Mouse (Mus musculus) urinary bladder, postnatal 25 days (tissue): ENCODE measurements around the gene Lrrc2.

Source experiments
- DNase-seq: peaks from one replicate; pipeline ENCODE4 v3.0.0; 2022; ENCODE audit warnings: low spot score

Lrrc2 gene

DNA sequence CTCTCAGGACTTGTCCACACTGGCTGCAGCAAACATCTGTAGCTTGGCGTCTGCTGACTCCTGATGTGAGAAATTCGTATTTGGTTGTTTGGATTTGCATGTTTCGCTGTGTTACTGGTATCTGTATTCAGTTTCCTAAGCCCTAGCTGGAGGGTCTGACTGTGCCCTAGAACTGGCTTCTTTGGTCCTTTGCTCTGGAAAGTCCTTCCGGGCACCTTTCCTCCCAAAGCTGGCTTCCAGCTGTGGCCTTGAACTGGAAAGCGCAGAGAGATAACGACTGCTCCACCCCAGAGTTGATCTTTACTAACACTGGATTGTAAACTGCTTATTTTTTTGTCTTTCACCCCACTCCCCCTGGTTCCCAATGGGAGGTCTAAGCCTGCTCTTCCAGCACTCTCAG, 3.4 kb upstream of the Lrrc2 start:
- no peak for DNase-seq

DNA sequence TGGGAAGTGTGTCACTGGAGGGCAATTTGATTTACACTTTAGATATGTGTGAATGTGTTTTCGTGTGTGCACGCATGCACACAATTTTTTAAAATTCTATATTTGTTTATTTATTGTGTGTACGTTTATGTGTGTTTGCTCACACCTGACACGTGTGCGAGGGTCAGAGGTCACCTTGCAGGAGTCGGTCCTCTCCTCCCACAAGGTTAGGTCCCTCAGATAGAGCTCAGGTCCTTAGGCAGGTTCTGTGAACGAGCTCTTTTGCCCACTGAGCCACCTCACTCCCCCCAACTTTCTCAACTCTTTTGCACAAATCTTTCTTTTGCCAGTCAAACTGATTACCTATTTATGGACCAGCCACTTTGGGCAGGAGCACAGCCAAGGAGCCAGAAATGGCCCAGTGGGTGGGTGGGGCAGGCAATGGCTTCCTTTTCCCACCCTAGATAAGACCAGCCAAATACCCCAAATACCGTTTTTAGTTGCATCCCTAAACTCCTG, 2.5 kb upstream of the Lrrc2 start:
- DNase-seq: no peak

DNA sequence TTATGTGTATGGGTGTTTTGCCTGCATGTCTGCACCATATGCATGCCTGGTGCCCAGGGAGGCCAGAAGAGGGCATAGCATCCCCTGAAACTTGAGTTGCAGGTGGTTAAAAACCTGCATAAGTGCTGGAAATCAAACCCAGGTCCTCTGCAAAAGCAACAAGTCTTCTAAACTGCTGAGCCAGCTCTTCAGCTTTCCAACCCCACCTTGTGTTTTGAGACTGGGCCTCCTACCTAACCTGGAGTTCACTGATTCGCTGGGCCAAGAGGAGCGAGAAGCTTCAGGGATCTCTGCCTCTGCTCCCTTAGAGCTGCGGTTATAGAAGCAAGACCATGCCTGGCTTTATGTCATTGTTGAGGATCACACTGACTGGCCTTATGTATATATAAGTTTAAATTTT, 1.2 kb upstream of the Lrrc2 start:
- no peak for DNase-seq

DNA sequence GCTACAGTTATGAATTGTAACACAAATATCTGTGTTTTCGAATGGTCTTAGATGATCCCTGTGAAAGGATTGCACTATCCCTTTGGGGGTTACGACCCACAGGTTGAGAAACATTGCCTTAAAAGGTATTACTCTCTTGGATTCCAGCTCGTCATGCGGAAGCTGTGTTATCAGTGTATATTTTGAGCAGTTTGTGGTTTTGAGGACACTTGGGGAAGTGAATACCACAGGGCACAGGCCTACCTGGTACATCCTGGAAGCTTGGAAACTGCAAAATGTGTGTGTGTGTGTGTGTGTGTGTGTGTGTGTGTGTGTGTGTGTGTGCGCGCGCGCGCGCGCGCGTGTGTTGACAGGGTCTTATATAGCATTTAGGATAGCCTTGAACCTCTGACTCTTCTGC, 521 bp downstream of the Lrrc2 start:
- DNase-seq: no peak

DNA sequence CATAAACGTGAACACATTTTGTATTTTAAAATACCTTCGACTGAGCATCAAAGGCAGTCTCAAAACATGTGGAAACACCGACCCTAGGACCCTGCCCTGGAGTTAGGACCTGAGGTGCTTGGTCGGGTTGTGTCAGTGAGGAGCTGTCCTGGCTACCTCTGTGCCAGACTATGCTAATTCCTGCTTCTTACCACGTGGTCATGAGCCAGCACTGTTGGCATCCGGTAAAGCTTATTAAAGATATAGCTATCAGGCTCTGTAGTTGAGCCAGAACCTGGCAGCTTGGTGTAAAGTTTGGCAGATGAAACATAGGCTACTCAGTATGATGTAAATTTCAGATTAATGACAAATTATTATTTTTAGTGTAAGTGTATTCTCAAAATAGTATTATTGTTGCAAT, 1.1 kb downstream of the Lrrc2 start:
- DNase-seq: no peak

DNA sequence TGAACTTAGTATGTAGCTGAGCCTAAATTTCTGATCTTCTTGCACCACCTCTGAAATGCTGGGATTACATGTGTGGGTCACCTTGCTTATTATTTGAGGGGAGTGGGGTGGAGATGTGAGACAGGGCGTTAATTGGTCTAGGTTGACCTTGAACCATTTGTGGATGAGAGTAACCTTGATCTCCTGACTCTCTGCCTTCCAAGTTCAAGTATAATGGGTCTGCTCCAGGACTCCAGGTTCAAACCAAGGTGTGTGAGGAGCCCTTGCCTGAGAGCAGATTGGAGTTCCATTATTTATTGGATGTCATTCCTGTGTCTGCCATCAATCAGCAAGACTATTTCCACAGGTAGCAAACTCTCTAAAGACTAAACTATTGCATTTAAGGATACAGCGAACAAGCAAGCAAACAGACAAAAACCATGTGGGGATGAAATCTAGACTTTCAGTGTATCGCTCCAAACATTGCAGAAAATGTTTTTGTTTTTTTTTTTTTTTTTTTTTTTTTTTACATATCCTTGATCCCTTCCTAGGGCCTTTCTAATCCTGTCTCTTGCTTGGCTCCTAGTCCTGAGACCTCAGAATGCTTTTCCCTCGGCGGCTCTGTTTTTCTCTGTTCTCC, 1.7 kb downstream of the Lrrc2 start:
- no peak for DNase-seq

DNA sequence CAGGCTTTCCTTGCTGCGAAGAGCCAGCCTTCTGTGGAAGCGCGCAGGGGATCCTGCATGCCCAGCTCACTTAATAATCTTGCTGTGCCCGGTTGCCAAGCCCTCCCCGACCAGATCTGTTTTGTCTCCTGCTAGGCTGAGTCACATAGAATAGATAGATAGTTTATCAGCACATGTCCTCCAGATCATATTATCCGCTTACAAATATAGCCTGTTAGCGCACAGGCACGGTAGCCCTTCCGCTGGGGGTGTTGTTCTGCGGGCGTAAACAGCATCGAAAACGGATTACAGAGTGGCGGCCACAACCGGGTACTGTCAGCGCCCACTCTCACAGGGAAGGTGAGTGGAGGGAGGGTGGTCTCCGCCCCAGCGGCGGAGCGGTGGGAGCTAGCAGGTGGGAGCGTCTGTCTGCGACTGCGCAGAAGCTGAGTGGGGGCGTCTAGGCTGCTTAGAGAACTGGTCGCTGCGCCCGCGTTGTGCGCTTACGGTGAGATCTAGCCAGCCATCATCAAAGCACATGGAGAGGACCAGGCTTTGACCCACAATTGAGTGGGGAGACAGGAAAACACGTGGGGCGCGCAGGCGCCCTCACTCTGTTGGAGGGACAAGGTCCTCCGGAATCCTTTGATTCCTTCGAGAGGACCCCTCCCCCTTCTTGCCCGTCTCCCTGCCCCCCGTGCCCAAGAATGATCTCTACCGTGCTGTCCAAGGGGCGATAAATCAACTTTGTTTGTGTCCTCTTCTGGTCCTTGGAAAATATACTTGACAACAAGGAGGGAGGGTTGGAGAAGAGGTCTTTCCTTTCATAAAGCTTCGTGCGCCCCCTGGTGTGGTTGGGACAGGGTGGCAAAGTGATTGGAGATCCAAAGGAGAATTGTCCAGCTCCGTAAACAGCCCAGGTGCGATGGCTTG, 2.5 kb downstream of the Lrrc2 start:
- peak; percentile 40 for DNase-seq

DNA sequence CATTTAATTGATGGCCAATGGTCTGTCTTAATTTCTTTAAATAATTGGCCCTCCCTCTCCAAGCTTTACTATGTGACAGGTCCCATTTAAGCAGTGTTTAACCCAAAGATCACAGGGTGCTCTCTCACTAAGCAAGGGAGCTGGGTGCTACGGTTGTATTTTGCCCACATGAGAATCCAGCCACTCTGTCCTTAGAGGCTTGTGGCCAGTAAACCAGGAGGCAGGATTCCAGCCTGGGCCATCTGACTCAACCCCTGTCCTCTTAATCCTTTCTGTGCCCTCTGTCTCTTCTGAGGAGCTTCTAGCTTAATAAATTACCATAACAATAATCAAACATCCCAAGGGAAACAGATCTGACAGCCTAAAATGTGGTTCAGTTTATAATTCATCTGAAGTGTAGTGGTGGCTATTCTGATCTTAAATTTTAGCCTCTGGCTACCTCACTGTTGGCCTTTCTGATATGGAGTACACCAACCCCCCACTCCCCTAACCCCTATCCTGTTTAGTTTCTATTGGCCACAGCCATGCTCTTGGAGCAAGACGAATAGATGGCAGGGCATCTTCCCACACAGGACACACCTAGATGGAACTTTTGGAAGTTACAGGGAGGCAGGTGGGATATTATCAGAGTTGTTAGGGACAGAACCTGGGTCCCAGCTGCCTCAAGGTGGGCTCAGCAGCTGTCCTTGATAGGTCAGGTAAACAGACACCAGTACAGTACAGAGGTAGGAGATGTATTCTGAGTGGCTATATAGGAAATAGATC, 3.5 kb downstream of the Lrrc2 start:
- no peak for DNase-seq

DNA sequence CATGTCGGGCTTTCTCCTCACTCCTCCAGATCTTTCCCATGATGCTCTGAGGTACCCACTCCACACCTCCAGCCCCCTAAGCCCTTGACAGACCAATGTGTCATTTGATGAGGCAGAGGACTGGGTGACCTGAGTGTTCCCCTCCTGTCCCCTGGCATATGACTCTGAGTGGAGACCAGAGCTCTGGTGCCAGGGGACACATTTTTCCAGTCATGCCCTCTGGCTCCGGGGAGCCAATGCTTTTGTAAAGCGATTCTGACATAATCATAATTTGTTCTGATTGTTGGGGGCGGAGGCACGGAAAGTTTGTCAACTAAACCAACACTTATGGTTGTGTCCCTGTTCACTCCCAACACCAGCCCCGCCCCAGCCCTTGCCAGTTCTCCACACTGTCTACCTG, 4.6 kb downstream of the Lrrc2 start:
- DNase-seq: no peak

DNA sequence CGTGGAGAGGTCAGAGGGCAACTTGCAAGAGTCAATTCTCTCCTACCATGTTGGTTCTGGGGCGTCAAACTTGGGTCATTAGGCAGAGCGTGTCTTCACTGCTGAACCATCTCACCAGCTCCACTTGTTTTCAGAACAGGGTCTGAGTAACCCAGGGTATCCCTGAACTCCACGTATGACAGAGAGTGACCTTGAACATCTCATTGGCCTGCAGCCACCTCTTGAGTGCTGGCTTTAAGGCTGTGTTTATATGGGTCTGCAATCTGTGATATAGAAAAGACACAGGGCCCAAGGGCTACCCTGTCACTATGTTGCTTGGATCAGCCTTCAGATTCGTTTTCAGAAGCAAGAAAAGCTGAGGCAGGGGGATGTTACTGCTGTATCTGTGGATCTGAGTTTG, 8.3 kb downstream of the Lrrc2 start:
- DNase-seq: no peak

DNA sequence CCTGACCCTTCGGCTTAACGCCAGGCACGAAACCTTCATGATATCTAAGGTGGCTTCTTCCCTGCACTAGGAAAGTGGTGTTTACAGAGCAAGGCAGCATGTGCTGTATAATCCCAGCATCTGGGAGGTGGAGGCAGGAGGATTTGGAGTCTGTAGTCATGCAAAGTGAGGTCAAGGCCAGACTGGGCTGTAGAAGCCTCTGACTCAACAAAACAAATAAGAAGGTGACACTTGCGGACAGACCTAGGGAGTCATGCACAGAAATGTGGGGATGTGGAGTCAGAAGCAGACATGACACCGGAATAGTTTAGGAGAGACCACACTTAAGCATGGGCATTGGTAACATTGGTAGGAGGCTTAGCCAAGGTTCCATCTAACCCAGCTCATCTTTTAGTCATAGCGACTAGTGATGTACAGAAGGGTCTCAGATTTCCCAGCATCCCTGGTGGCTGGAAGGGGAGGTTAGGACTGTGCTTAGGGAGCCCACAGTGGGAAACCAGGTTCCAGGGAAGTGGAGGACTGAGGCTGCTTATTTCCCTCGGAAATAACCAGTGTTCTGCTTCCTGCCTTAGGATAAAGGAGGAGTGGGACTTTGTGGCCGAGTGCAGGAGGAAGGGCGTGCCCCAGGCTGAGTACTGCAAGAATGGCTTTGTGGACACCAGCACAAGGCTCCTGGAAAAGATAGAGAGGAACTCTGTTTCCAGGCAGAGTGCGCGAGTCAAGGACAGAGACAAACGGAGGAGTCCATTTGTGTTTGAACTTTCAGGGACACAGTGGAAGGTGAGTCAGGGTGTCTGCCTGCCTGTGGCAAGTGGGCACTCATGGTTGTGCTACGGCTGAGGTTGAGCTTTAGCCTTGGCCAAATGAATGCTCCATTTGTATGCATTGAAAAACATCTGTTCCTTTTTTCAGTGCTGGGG, 9.1 kb downstream of the Lrrc2 start:
- no peak for DNase-seq

DNA sequence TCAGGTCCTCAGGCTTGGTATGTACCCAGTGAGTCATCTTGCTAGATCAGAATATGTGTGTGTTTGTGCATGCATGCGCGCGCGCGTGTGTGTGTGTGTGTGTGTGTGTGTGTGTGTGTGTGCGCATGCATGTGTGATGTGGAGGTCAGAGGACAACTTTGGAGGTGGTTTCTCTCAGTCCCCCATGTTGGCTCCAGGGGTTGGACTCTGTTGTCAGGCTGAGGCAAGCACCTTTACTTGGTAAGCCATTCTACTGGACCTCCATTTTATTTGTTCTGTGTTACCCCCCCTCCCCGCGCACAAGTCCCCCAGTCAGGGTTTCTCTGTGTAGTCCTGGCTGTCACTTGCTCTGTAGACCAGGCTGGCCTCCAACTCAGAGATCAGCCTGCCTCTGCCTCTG, 10.0 kb downstream of the Lrrc2 start:
- no peak for DNase-seq

DNA sequence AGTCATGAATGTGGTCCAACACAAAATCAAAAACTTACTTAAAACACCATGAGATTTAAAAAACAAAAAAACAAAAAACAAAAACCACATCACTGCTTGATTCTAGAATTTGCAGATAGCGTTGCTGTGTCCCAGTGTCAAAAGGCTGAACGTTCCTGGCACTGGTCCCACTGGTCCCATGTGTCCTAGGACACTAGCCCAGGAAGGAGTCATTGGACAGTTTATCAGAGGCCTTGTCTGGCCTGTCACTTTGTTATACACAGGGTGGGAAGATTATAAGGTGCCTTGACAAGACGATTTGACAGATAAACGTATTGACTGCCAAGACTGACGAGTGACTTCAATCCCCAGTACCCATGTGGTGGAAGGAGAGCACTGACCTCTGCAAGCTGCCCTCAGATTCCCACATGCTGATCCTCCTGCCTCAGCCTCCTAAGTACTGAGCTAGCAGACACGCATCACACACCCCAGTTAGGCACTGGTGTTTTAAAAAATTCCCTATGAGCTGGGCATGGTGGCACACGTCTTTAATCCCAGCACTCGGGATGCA, 12.3 kb downstream of the Lrrc2 start:
- no peak for DNase-seq

DNA sequence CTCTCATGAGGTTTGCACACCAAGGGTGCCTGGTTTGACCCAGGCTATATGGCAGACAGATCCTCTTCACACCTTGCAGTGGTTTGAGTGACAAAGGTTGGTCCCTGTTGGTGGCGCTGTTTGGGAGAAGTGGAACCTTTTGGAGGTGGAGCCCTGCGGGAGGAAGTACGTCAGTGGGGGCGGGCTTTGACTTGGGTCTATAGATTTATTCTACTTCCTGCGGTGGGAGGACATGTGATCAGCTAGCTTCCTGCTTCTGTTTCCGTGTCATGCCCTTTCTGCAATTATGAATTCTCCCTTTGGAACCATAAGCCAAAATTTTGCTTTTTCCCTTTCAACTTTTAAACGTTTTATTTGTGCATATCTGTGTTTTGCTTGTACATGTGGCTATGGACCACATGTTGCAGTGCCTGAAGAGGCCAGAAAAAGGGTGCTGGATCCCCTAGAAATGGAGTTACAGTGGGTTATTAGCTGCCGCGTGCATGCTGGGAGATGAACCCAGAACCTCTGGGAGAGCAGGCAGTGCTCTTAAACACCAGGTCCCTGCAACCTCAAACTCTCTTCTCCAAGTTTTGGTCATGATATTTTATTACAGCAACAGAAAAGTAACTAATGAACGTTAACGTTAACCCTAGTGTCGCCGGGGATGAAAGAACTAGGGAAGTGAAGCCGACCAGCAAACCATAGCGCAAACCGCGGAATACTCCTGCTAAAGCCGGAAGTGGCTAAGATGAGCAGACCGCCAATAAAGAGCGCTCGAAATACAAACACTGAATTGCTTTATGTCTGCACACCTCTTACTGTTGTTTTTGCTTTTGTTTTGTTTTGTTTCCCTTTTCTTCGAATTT, 13.9 kb downstream of the Lrrc2 start:
- no peak for DNase-seq

DNA sequence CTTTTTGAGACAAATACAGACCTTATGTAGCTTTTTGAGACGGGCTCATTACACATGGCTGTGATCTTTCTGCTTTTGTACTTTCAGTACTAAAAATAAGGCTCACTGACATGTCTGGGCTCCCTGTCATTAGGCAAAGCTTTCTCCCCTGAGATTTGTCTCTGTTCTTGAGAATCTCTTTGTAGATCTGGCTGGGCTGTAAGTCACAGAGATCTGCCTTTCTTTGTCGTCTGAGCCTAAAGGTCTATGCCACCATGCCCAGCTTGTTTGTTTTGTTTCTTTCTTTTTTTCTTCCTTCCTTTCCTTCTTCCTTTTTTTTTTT, 14.5 kb downstream of the Lrrc2 start:
- DNase-seq: no peak

DNA sequence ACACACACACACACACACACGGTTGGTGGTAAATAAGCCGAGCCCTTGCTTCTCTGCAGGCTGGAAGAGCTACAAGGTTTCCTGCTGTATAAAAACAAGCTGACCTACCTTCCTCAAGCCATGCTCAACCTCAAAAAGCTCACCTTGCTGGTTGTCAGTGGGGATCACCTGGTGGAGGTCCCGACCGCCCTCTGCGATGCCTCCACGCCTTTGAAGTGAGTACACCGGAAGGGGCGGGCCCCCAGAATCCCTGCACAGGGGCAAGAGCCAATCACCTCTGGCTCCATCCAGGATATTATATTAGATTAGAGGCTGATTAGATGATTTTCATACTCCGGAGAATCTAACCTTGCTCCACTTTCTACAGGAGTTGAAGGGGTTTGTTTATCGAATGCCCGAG, 28.1 kb downstream of the Lrrc2 start:
- no peak for DNase-seq

DNA sequence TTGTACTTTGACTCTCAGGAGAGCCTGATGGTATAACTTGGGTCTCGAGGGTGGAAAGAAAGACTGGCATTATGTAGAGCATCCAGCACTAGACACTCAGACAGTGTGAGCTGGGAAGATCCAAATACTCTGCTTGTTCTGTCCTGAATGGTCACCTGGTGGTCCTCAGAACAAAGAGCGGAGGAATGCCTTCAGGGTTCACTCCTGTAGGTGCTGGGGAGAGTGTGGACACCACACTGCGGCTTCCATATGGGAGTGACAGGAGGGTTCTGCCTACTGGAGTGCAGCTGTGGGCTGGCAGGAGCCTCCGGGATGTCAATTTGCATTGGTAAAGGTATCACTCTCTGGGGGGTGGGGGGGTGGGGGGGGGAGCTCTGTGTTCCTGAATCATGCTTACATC, 31.0 kb downstream of the Lrrc2 start:
- no peak for DNase-seq

DNA sequence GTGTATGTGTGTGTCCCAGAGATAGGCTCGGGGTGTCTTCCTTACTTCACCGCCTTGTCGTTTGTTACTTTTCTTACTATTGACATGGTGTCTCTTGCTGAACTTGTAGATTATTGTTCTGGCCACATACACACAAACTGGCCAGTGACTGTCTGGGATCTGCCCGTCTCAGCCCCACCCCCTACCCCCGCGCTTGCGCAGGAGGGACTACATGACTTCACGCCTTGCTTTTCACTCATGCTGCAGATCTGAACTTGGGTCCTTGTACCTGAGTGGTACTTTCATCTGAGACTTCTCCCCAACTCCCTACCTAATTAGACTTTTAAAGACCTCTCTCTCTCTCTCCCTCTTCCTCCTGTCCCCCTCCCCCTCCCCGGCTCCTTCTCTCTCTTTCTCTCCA, 32.8 kb downstream of the Lrrc2 start:
- no peak for DNase-seq

DNA sequence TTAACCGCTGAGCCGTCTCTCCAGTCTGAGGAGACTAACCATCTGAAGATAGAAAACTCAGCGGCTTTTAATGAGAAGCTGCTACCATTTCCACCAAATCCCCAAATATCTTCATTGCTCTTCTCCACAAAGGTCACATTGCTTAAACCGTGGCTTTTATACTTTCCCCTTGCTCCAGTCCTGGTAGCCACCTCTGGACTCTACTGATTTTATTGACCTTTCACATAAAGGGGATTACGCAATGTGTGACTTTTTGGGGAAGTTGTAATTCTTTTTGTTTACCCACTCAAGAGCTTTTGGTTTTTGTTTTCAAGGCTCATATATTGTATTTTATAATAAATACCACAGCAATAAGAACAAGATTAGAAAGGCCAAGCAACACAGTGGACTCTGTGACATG, 34.2 kb downstream of the Lrrc2 start:
- no peak for DNase-seq

DNA sequence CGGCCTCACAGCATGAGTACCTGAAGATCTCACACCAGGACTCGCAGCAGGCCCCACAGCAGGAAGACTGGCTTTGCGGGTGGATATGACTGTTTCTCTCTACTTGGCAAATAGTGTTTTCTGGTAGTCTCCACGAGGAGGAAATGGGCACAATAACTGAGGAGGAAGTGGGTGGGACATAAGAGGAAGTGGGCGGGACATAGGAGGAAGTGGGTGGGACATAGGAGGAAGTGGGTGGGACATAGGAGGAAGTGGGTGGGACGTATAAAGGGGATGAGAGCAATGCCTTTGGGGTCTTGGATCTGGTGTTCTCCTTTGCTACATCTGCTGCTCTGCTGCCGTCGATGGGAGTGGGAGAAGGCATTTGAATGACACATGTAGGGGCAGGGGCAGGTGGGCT, 34.6 kb downstream of the Lrrc2 start:
- DNase-seq: no peak

DNA sequence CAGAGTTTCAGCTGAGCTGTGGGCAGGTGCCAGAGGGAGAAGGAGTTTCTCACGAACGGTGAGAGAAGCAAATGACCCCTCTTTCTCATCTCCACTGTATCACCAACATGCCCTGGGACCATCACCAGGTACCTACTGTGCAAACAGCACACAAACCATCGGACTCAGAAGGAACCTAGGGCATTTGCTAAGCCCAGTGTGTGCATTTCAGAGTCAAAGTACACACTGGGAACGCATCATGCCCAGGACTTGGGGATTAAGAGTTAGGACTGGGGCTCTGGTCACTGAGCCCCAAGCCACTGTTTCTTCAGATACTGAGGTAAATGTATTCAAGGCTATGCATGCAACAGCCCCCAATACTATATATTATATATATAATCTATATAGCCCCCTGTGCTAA, 36.0 kb downstream of the Lrrc2 start:
- DNase-seq: no peak
